Mouse (Mus musculus) ES-E14 (cell line): ENCODE measurements around the gene Ubtf. TPM values are rescaled to one million over a fixed set of nuclear protein-coding genes. Genes with fewer than 3 reads are reported as not detected.

Experiments
- DNase-seq: peaks from one replicate; pipeline ENCODE4 v3.0.0-alpha.2; 2013; ENCODE audit warnings: low read depth, low spot score
- H3K27ac ChIP-seq: 2 replicates; pipeline ENCODE4 v1.5.1; 2012; ENCODE audit warnings: low read depth, mild to moderate bottlenecking, low read length, moderate library complexity, mixed read lengths; ENCODE audit not compliant: poor library complexity, insufficient read depth, severe bottlenecking
- H3K36me3 ChIP-seq: 2 replicates; pipeline ENCODE4 v1.6.1; 2012; ENCODE audit warnings: mild to moderate bottlenecking, low read length, moderate library complexity, mixed read lengths; ENCODE audit not compliant: control insufficient read depth, poor library complexity, insufficient read depth, severe bottlenecking
- H3K4me1 ChIP-seq, 2 experiments: fragments of 150-350 bp in 1 of 2; sonication (generic) in 1 of 2; 2 replicates each; pipeline ENCODE4 v1.6.1; 2012; ENCODE audit warnings: low read length in 2 of 2, mild to moderate bottlenecking in 1 of 2, mixed read lengths in 1 of 2; ENCODE audit not compliant: control insufficient read depth in 2 of 2, insufficient read depth in 2 of 2, poor library complexity in 1 of 2
- H3K4me3 ChIP-seq, 2 experiments: fragments of 150-350 bp in 1 of 2; sonication (generic) in 1 of 2; 2 replicates each; pipeline ENCODE4 v1.5.1; 2012; ENCODE audit warnings: low read length in 2 of 2, low read depth in 1 of 2, mild to moderate bottlenecking in 1 of 2, mixed read lengths in 1 of 2; ENCODE audit not compliant: insufficient read depth in 1 of 2, poor library complexity in 1 of 2, severe bottlenecking in 1 of 2
- H3K9ac ChIP-seq: 2 replicates; pipeline ENCODE4 v1.6.1; 2012; ENCODE audit warnings: low read depth, mild to moderate bottlenecking, low read length, mixed read lengths; ENCODE audit not compliant: poor library complexity, insufficient read depth, severe bottlenecking
- H3K9me3 ChIP-seq: fragments of 150-350 bp; sonication (generic); 2 replicates; pipeline ENCODE4 v1.6.1; 2012; ENCODE audit warnings: low read depth, mild to moderate bottlenecking, low read length; ENCODE audit not compliant: control insufficient read depth, insufficient read depth
- CHD2 ChIP-seq: IDR thresholded peaks from 2 replicates; pipeline ENCODE4 v1.6.1; 2014; ENCODE audit warnings: mild to moderate bottlenecking, low read depth, low read length, inconsistent platforms
- HCFC1 ChIP-seq: IDR thresholded peaks from 2 replicates; pipeline ENCODE4 v1.6.1; 2012; ENCODE audit warnings: low read length, inconsistent platforms, borderline replicate concordance; ENCODE audit not compliant: insufficient read depth
- MAFK ChIP-seq: IDR thresholded peaks from 2 replicates; pipeline ENCODE4 v1.6.1; 2014; ENCODE audit warnings: mild to moderate bottlenecking, low read depth, low read length, inconsistent platforms; ENCODE audit not compliant: insufficient read depth
- ZC3H11A ChIP-seq: IDR thresholded peaks from 2 replicates; pipeline ENCODE4 v1.6.1; 2012; ENCODE audit warnings: low read depth, mild to moderate bottlenecking, inconsistent platforms, low read length, borderline replicate concordance
- ZNF384 ChIP-seq: IDR thresholded peaks from 2 replicates; pipeline ENCODE4 v1.6.1; 2012; ENCODE audit warnings: low read depth, low read length, inconsistent platforms
- in situ Hi-C, 2 experiments: fragments of 600-800 bp; cut with MboI; formaldehyde crosslinking; loops; one replicate each; pipeline ENCODE4 v1.15.1; 2025; ENCODE audit warnings: low sequenced_read_pairs in 2 of 2, inconsistent platforms in 1 of 2; ENCODE audit not compliant: unreplicated experiment in 2 of 2
- total RNA-seq: library from RNA; depleted of rRNA; stranded (reverse); fragments of 300-350 nt; gene quantifications from 2 replicates; pipeline ENCODE4 v1.2.3, GENCODE M21; 2012

Ubtf gene
- total RNA-seq, 1 experiment = 138 TPM

- Histone ChIP-seq H3K4me3 (no peak overlapping the region), H3K4me1 (peaks cover 0 to 13% of the 10 kb centered on the region in 2 experiments; a peak in 1 of 4 replicates), H3K9me3 (no peaks in the 10 kb centered on the region), H3K9ac (no peak overlapping the region), H3K27ac (no peak overlapping the region), H3K36me3 (peaks cover 40% of the 10 kb centered on the region)
- in situ Hi-C loops = no loop called here
- DNase-seq = no peak
- no peak for TF ChIP-seq CHD2
- no peak for TF ChIP-seq ZNF384
- TF ChIP-seq HCFC1 = no peak
- TF ChIP-seq ZC3H11A = no peak
- no peak for TF ChIP-seq MAFK
Measured at GRCm38 (mm10) chr11:102288027-102288804, 31.3 kb downstream of the Ubtf start.

GRCm38 (mm10) chr11:102287485-102287884 lies 32.1 kb downstream of the Ubtf start:
- Histone ChIP-seq H3K9ac (no peak overlapping the region), H3K4me1 (peaks cover 0 to 13% of the 10 kb centered on the region in 2 experiments; a peak in 1 of 4 replicates), H3K9me3 (no peaks in the 10 kb centered on the region), H3K36me3 (peaks cover 34% of the 10 kb centered on the region), H3K4me3 (no peak overlapping the region), H3K27ac (no peak overlapping the region)
- in situ Hi-C loops = no loop called here
- DNase-seq = no peak
- no peak for TF ChIP-seq HCFC1
- no peak for TF ChIP-seq ZC3H11A
- no peak for TF ChIP-seq MAFK
- no peak for TF ChIP-seq CHD2
- no peak for TF ChIP-seq ZNF384

GRCm38 (mm10) chr11:102285095-102285834 lies 34.3 kb downstream of the Ubtf start:
- TF ChIP-seq ZC3H11A = no peak
- no peak for TF ChIP-seq CHD2
- TF ChIP-seq ZNF384 = no peak
- no peak for TF ChIP-seq MAFK
- TF ChIP-seq HCFC1 = no peak
- Histone ChIP-seq H3K27ac (peak overlapping the region; percentile 41), H3K4me1 (peaks cover 2 to 8% of the 10 kb centered on the region in 2 experiments; a peak in 1 of 4 replicates), H3K4me3 (peak overlapping the region; percentile 73 to 82), H3K9me3 (no peaks in the 10 kb centered on the region), H3K36me3 (peaks cover 12% of the 10 kb centered on the region), H3K9ac (peak overlapping the region; percentile 68)
- in situ Hi-C loops = no loop called here
- no peak for DNase-seq

GRCm38 (mm10) chr11:102284501-102285094 lies 34.9 kb downstream of the Ubtf start, which contains the start of gene Tmub2:
Tmub2 (plus strand) TSS chr11:102284931.
- no peaks in the 10 kb centered on the region for H3K9me3 ChIP-seq
- peaks cover 10% of the 10 kb centered on the region for H3K36me3 ChIP-seq
- H3K4me1 ChIP-seq = peaks cover 2 to 5% of the 10 kb centered on the region in 2 experiments; a peak in 2 of 4 replicates
- TF ChIP-seq HCFC1 (peak; percentile 53; the same call in 1 of the 2 replicates), MAFK (no peak)
- DNase-seq = peak; percentile 99
- peak within 1 kb of the TSS; percentile 68 for H3K9ac ChIP-seq
- H3K4me3 ChIP-seq = peak within 1 kb of the TSS; percentile 73 to 82
- H3K27ac ChIP-seq = peak within 1 kb of the TSS; percentile 70
- in situ Hi-C loops = no loop called here
